Mouse (Mus musculus) bone marrow, adult 2 months (tissue): Measurements from ENCODE around the gene Magi3.

Experiments used
- CTCF ChIP-seq: fragments of 200-500 bp; IDR thresholded peaks from 2 replicates; pipeline ENCODE4 v1.5.1; 2011; ENCODE audit warnings: low read length, control low read depth; ENCODE audit not compliant: control insufficient read depth, insufficient read depth
- POLR2A ChIP-seq: fragments of 200-500 bp; IDR thresholded peaks from 2 replicates; pipeline ENCODE4 v1.6.1; 2011; ENCODE audit warnings: low read depth, mild to moderate bottlenecking, control low read depth, low read length, borderline replicate concordance; ENCODE audit not compliant: control insufficient read depth

GRCm38 (mm10) chr3:104092759-104093158 lies 127.4 kb downstream of the Magi3 start:
- TF ChIP-seq POLR2A (no peak), CTCF (no peak)
